Mouse (Mus musculus) MEL (cell line): ENCODE results near the gene Sorbs1. TPM values are rescaled to one million over a fixed set of nuclear protein-coding genes. Genes with fewer than 3 reads are reported as not detected.

Source experiments
- DNase-seq: peaks from one replicate; pipeline ENCODE4 v3.0.0; 2011; ENCODE audit warnings: low read depth, low spot score
- H3K27ac ChIP-seq: 2 replicates; pipeline ENCODE4 v1.5.1; 2012; ENCODE audit warnings: low read depth, mild to moderate bottlenecking, control low read depth, low read length, moderate library complexity; ENCODE audit not compliant: control insufficient read depth
- H3K27me3 ChIP-seq, 2 experiments: fragments of 150-350 bp in 1 of 2; sonication (generic) in 1 of 2; 2 replicates each; pipeline ENCODE4 v1.6.1; 2012; ENCODE audit warnings: low read length in 2 of 2, mild to moderate bottlenecking in 2 of 2, improper control_type of control experiment in 1 of 2, moderate library complexity in 1 of 2; ENCODE audit not compliant: insufficient read depth in 2 of 2, control insufficient read depth in 1 of 2
- H3K36me3 ChIP-seq, 2 experiments: 2 replicates each; pipeline ENCODE4 v1.6.1; 2012 to 2014; ENCODE audit warnings: low read length in 2 of 2, improper control_type of control experiment in 1 of 2, inconsistent platforms in 1 of 2, mild to moderate bottlenecking in 1 of 2; ENCODE audit not compliant: insufficient read depth in 2 of 2, control insufficient read depth in 1 of 2
- H3K4me1 ChIP-seq, 2 experiments: fragments of 150-350 bp in 1 of 2; sonication (generic) in 1 of 2; 2 replicates each; pipeline ENCODE4 v1.6.1; 2012; ENCODE audit warnings: low read length in 2 of 2, improper control_type of control experiment in 1 of 2, mild to moderate bottlenecking in 1 of 2; ENCODE audit not compliant: insufficient read depth in 2 of 2, control insufficient read depth in 1 of 2
- H3K4me3 ChIP-seq, 2 experiments: fragments of 150-350 bp in 1 of 2; sonication (generic) in 1 of 2; 2 replicates each; pipeline ENCODE4 v1.5.1; 2012; ENCODE audit warnings: low read depth in 2 of 2, low read length in 2 of 2, mild to moderate bottlenecking in 2 of 2, moderate library complexity in 2 of 2, control low read depth in 1 of 2, improper control_type of control experiment in 1 of 2; ENCODE audit not compliant: control insufficient read depth in 1 of 2, insufficient read depth in 1 of 2
- H3K79me2 ChIP-seq: 2 replicates; pipeline ENCODE4 v1.6.1; 2012; ENCODE audit warnings: mild to moderate bottlenecking, low read length, moderate library complexity; ENCODE audit not compliant: control insufficient read depth, poor library complexity, insufficient read depth
- H3K9ac ChIP-seq: 2 replicates; pipeline ENCODE4 v1.6.1; 2012; ENCODE audit warnings: low read depth, mild to moderate bottlenecking, control low read depth, low read length, moderate library complexity; ENCODE audit not compliant: control insufficient read depth, poor library complexity, severe bottlenecking
- H3K9me3 ChIP-seq: fragments of 150-350 bp; sonication (generic); replicated peaks from 2 replicates; pipeline ENCODE4 v1.6.1; 2012; ENCODE audit warnings: mild to moderate bottlenecking, low read length, improper control_type of control experiment, moderate library complexity; ENCODE audit not compliant: insufficient read depth
- CHD1 ChIP-seq: IDR thresholded peaks from 2 replicates; pipeline ENCODE4 v1.6.1; 2012; ENCODE audit warnings: low read depth, mild to moderate bottlenecking, inconsistent platforms, low read length, improper control_type of control experiment
- CHD2 ChIP-seq: IDR thresholded peaks from 2 replicates; pipeline ENCODE4 v1.6.1; 2011; ENCODE audit warnings: low read length, improper control_type of control experiment
- GABPA ChIP-seq: IDR thresholded peaks from 2 replicates; pipeline ENCODE4 v1.6.1; 2012; ENCODE audit warnings: low read depth, mild to moderate bottlenecking, inconsistent platforms, low read length, improper control_type of control experiment, moderate library complexity
- MEF2A ChIP-seq: IDR thresholded peaks from 2 replicates; pipeline ENCODE4 v1.6.1; 2014; ENCODE audit warnings: low read depth, mild to moderate bottlenecking, inconsistent platforms, low read length, improper control_type of control experiment; ENCODE audit not compliant: poor library complexity, insufficient replicate concordance, severe bottlenecking; ENCODE audit errors: extremely low read depth
- MYC ChIP-seq: IDR thresholded peaks from 2 replicates; pipeline ENCODE4 v1.6.1; 2011; ENCODE audit warnings: low read depth, mild to moderate bottlenecking, low read length, improper control_type of control experiment, moderate library complexity
- POLR2AphosphoS5 ChIP-seq: IDR thresholded peaks from 2 replicates; pipeline ENCODE4 v1.6.1; 2012; ENCODE audit warnings: low read depth, borderline replicate concordance, mild to moderate bottlenecking, inconsistent platforms, low read length, moderate library complexity, mixed read lengths
- SIN3A ChIP-seq: IDR thresholded peaks from 2 replicates; pipeline ENCODE4 v1.6.1; 2012; ENCODE audit warnings: low read length, improper control_type of control experiment, inconsistent platforms
- polyA plus RNA-seq, 2 experiments: library from polyadenylated mRNA; stranded (reverse) in 1 of 2; unstranded in 1 of 2; fragments of >175 nt in 1 of 2; fragments of >200 nt in 1 of 2; gene quantifications; 2 replicates each; pipeline versions ENCODE4 v1.2.1 to v1.2.4; 2012; ENCODE audit warnings: low replicate concordance in 2 of 2, low read depth in 1 of 2; ENCODE audit not compliant: insufficient read length in 2 of 2, insufficient read depth in 1 of 2, missing spikeins in 1 of 2
- total RNA-seq: library from RNA; depleted of rRNA; stranded (reverse); fragments of 300-350 nt; gene quantifications from 2 replicates; pipeline ENCODE4 v1.2.3, GENCODE M21; 2012

The Sorbs1 gene
- total and polyA plus RNA-seq, 3 experiments: 1.3 to 5.3 TPM; not detected in 1

GRCm38 (mm10) chr19:40362203-40362865 lies 151.2 kb downstream of the Sorbs1 start:
- Histone ChIP-seq H3K4me3 (no peak overlapping the region), H3K9me3 (no peaks in the 10 kb centered on the region), H3K79me2 (no peaks in the 10 kb centered on the region), H3K27ac (no peak overlapping the region), H3K9ac (no peak overlapping the region), H3K36me3 (no peaks in the 10 kb centered on the region), H3K4me1 (no peaks in the 10 kb centered on the region), H3K27me3 (no peaks in the 10 kb centered on the region)
- DNase-seq: no peak
- TF ChIP-seq MEF2A: no peak

- DNase-seq: no peak
- H3K9me3 ChIP-seq: no peaks in the 10 kb centered on the region
- H3K4me1 ChIP-seq: no peaks in the 10 kb centered on the region
- H3K4me3 ChIP-seq: no peak overlapping the region
- no peak overlapping the region for H3K9ac ChIP-seq
- H3K36me3 ChIP-seq: no peaks in the 10 kb centered on the region
- no peaks in the 10 kb centered on the region for H3K79me2 ChIP-seq
- H3K27me3 ChIP-seq: no peaks in the 10 kb centered on the region
- H3K27ac ChIP-seq: no peak overlapping the region
- no peak for TF ChIP-seq SIN3A
- no peak for TF ChIP-seq POLR2AphosphoS5
- no peak for TF ChIP-seq CHD1
Observed at GRCm38 (mm10) chr19:40359712-40360394, 153.7 kb downstream of the Sorbs1 start.

GRCm38 (mm10) chr19:40356536-40357522 lies 156.8 kb downstream of the Sorbs1 start:
- Histone ChIP-seq H3K4me3 (no peak overlapping the region), H3K9ac (no peak overlapping the region), H3K27me3 (no peaks in the 10 kb centered on the region), H3K27ac (no peak overlapping the region), H3K9me3 (no peaks in the 10 kb centered on the region), H3K79me2 (no peaks in the 10 kb centered on the region), H3K4me1 (no peaks in the 10 kb centered on the region), H3K36me3 (no peaks in the 10 kb centered on the region)
- no peak for DNase-seq
- TF ChIP-seq CHD2: no peak
- TF ChIP-seq MYC: no peak
- TF ChIP-seq MEF2A: no peak
- no peak for TF ChIP-seq GABPA
